Mouse (Mus musculus) testis, postnatal 10 days (tissue): ENCODE measurements at regions not wholly inside any gene's neighbourhood (a gene's known extent, or its start where the extent isn't known, plus 50 kb on each side); places are given as distances from the start of the nearest gene placed in this dataset.

Source experiments
- DNase-seq: peaks from one replicate; pipeline ENCODE4 v3.0.0; 2021; ENCODE audit warnings: low spot score

DNA sequence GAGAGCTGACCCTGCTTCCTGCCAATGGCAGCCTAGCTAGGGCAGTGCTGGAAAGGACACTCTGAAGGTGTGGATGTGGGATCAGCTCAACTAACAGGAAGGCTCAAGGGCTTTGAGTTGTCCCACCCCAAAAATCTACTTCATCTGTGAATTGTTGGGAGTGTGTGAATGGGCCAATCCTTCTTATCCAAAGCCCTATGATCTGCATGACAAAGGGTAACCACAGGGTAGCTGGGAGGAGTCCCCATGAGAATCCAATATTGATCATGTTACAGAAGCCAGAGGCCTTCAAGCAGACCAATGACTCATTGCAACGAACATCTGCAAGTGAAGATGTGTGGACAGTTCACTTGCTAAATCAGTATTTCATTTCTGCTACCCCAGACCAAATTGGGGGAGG, 51.1 kb upstream of the Adra1b start:
- no peak for DNase-seq

DNA sequence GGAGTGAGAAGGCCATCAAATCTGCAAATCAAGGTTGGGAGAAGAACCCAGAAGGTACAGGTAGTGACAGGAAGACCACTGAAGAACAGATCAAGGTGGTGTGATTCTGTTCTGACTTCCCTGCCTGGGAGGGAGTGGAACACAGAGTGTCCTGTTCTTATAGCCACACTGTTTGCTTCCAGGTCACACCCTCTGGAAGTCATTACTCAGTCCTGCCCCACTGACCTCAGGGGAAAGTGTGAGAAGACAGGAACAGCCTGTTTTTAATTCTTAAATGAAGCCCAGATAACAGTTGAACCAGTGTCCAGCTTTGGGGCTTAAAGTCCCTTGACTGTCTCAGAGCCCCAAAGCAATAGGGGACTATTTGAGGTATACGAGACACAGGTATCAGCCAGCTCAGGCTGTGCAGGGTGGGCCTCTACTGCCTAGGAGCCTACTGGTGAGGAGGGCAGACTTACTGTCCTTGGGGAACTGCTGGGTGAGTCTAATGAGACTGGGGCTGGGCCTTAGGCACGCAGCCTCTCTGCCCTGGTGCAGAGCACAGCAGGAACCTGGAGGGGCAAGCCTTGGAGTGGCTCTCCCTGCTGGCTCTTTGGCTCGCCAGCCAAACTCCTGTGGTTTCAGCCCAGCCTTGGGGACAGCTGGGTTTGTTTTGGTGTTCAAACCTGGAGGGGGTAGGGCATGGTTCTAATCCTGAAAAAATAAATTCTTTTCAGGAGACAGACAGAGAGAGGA, 57.4 kb upstream of the Adra1b start:
- DNase-seq, result no peak

DNA sequence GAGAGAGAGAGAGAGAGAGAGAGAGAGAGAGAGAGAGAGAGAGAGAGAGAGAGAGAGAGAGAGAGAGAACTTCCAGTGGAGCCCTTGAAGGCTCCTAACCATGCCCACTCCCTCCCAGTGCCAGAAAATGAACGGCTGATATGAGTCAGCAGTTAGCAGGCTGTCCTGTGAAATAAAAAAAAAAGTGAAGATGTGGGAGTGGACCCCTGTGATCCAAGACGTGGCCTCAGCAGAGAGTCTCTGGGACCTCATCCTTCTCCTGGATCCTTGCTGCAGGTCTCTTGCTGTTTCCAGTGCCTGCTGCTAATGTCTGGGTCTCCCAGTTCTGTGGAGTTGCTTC, 57.9 kb upstream of the Adra1b start:
- DNase-seq, result no peak

DNA sequence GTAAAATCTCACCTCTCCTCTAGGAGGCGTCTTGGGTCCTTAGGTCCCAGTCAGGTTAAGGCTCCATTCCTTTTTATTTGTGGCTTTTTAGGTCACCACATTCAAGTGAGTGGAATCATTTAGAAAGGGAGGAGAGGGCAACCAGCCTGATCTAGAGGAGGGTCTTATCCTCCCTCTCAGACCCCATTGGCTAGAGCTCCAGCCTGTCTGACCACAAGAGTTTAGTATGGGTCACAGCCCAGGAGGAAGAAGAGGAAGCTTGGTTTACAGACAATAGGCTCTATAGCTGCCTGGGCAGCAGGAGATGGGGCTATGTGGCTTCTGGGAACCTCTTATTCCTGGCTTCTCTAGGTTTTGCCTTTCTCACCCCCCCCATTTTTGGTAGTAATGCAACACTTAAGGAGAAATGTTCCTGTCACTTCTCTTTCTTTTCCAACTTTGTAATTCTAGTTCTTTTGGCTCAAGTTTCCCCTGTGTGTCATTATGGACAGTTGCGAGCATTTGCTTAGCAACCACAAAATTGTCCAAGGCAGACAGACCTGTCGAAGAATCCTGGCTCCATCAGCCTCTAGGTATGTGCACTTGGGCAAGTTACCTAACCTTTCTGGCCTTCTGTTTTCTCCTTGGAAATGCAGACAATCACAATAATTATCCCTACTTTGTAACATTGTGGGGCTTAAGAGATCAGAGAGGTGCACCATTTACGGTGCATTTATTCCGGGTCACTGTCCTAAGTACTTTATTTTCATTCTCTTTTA, 59.5 kb upstream of the Adra1b start:
- no peak for DNase-seq

DNA sequence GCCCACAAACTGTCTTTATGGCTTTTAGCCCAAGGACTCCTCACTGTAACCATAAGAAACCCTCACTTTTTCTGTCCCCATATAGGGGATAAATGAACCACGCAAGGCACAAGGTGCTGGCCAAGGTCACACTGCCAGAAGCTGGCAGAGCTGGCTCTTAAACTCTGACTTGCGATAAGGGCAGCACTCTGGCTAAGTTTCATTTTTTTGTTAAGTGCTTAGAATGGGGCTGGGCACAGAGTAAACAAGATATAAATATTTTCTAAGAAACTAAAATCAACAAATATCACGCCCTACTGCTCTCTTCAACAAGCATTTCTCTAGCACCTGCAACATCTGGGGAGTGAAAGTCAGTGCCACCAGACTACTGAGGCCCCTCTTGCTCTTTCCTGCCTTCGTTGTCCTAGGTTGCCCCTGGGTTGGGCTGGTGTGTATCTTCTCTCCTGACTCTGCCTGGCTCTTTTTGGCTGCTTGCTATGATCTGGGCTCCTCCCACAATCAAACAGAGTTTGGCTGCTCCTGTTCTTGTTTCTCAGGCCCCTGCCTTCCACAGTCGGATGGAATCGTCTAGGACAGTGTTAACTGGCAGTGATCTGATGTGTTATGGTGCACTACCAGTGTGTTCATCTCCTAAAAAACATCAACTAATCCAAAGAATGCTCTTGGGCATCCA, 60.5 kb upstream of the Adra1b start:
- DNase-seq, result no peak

DNA sequence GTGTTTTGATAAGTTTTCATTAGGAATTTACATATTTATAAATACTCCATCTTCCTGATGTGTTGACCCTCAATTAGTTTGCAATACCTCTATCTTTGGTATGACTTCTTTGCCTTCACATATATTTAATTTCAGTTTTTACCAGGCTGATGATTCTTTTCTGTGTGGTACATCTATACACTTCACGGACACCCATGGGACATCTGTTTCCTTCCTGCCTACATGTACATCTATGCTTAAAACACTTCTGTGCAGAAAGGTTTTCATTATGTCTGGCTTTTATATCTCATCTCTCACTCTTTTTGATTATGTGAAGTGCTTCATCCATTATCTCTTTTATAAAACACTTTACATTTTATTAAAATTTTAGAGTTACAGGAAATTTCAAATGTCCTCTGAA, 66.8 kb upstream of the Adra1b start:
- no peak for DNase-seq

DNA sequence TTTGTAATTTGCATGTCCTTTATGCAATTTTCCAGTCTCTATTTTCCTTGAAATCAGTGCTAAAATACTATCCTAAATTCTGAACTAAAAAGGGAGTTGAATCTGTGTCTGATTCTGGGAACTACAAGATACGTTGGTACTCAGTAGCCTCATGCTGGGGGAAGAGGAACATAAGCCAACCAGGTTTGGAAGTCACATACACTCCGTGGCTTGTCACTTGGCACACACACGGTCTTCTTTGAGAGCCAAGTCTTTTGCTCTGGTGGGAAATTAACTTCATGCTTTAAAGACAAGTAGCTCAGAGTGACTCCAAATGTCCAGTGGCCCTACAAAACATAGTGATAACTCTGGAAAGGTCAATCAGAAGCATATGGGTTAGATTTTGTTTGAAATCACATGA, 70.9 kb upstream of the Adra1b start:
- DNase-seq, result no peak

DNA sequence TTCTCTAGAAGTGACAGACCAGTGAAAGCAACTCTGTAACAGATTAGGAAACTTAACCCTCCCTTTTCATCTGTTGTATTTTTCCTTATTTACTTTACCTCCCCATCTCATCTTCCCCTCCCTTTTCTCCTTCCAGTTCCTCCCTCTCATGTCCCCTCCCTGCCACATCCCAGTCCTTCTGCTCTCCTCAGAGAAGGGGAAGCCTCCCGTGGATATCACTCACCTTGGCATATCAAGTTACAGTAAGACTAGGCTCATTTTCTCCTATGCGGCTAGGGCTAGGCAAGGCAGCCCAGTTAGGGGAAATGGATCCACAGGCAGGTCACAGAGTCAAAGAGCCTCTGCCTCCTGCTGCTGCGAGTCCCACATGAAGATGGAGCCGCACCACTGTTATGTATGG, 75.0 kb upstream of the Adra1b start:
- no peak for DNase-seq

DNA sequence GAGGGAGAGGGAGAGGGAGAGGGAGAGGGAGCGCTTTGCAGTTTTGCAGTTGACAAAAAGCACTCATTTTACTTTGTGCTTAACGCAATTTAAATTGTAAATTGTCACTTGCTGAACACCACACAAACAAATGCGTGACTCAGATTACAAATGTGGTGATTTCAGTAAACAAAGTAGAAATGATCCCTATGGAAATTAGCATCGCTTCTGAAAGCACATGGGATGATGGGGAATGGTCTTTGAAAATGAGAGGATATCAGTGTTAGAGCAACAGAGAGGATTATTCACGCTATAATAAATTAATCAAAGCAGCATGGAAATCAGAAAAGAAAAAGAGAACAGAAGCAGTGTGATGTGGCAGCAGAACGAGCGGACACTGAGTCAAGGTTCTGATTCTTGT, 78.4 kb upstream of the Adra1b start:
- DNase-seq, result no peak

DNA sequence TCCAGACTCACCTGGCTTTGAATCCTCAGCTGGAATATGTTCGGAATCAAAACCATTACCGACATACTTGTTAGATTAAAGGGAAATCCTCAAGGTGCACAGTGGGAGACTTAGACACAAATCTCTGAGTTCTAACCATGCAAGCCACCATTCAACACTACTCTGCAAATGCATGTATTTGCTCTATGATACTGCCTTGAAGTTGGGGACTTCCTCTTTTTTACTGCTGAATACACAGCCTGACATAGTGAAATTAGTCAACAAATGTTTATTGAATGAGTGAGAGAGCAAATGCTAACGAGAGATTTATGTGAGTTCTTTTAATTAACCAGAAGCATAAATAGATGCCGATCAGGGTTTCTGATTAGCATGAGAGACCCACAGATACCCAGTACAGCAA, 79.4 kb upstream of the Adra1b start:
- DNase-seq, result no peak

DNA sequence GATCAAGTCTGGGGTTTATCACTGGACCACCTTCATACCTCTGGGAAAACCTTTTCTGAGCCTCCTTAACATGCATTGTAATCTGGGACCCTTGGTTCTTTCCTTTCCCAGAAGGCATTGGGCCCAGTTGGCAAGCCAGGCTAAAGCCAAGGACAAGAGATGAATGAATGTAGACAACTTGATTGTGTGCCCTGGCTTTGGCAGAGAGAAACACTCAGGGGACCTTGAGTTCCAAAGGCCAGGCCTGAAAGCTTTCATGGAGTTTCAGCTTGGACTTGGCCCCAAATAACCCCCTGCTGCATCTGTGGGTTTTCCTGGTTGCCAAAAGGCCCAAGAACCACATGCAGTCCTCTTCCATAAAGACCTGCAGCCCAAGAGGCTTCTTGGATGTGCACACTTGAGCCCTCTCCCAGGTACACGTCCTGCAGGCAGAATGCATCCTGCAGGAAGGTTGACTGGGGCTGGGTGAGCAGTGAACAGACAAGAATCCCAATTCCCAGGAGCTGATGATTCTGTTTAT, 89.0 kb upstream of the Adra1b start:
- no peak for DNase-seq

DNA sequence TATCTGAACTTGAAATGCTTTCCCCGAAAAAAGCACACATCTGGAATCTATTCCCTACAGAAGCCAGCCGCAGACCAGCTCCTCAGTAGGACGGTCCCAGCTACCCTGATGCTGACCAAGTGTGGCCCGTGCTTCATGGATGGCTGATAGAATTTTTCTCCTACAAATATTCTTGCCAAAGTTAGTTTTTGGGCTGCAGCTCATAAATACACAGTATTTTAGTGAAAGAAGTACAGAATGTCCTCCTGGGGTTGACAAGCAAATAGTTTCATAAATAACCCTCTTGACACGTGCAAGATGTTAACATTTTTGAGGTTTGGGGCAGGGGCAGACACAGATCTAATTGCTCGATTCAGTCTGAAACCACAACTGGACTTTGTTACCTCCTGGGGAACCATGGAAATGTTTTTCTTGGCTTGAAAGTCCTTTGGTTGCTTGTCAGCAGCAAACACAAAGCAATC, 91.0 kb upstream of the Adra1b start:
- DNase-seq, result no peak

DNA sequence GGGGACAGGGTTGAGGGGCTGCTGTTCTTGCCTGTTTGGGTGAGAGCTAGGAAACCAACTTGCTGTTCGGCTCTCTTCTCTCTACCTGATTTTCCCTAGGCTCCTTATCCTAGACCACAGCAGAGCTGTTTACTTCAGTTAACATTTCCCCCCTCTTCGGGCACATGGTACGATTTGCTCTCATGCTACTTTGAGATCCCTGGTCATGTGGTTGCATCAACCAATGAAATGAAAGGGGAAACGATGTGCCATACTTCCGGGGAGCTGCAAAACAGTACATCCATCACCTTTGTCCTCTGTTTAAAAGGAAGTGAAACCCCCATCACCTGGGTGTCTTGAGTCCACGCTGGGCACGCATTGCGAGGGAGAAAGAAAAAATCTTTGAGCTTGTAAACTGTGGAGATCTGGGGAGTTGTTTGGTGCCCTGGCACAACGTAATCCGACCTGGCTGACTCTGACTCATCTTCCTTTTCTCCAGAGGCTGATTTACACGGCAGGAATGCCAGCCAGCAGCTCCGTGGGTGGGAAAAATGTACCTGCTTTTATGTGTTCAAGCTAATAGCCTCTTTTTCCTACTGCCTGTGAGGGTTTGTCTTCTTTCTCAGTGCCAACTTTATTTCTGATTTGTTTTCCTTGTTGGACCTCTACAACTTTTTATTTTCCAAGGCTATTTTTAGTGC, 97.2 kb upstream of the Adra1b start:
- no peak for DNase-seq

DNA sequence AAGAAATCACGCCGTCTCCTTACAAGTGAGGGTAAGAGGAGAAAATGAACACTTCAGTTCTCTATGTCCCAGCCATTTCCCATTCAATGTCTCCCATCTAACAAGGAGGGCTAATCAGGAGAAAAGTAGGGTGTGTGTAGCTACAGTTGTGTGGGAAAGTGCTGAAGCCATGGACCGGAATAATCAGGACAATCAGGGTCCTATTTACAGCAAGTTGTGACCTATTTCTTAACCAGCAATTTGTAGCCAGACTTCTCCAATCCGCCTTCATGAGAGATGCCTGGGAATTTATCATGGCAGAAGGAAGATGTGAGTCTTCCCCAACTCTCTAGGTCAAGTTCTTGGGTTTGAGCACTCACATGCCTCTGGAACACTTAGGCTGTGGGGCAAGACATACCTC, 99.0 kb upstream of the Adra1b start:
- DNase-seq, result no peak

DNA sequence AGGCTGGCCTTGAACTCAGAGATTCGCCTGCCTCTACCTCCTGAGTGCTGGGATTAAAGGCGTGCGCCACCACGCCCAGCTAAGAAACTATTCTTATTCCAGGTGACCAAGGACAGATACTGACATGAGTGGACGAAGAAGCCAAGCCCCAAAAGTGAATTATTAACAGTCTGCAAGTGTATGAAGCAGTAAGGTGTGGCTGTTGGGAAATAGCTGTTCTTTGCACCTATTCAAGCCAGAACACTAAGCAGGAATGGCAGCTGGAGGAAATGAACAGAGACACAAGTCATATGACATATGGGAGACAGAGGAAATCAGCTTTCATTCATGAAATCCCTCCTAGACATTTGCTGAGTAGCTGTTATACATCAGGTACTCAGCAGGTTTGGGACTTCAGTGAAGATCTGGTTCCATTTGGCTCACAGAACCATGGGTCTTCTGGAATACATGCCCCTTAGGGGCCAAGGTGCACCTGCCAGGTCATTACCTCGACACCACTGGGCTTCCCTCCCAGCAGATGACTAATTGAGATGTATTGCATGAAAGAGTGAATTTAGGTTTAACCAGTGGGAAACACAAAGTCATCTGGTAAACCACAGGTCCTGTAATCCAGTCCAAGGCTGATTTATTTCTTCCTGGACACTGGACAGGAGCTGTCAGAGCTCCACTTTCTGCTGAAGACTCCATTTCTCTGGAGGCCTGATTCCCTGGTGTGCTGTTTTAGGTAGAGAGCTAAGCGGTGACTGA, 101.0 kb upstream of the Adra1b start:
- no peak for DNase-seq

DNA sequence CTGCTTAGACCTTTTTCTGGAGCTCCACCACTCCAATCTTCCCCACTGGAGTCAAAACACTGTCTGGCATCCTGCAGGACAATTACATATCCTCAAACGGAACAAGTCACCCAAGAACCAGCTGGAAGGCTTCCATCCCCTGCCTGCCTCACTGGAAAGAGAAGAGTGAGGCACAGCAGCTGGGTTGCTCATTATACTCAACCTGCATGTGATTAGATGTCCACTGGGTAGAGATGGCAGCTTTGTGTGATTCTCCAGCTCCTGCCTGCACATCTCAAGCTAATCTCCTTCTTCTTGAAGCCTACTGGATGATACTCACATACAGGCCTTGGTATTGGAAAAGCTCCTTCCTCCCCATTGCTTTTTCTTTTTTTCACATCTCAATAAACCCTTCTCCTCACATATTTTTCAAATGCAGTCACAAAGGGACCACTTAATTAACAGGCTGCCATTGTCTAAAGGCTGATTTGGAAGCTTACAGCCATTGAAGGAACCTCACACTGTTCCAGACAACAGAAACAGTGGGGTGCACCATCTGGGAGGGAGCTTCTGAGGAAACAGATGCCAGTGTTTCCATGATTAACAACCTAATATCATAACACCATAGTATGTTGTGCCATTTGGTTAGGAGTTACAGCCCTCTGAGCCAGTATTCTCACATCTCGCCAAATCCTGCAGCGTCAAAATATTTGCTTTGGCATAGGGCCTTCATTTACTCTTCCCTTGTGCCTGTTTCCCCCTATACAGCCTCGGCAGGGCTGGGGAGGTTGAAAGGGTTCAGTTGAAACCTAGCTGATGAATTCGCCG, 101.9 kb upstream of the Adra1b start:
- no peak for DNase-seq

DNA sequence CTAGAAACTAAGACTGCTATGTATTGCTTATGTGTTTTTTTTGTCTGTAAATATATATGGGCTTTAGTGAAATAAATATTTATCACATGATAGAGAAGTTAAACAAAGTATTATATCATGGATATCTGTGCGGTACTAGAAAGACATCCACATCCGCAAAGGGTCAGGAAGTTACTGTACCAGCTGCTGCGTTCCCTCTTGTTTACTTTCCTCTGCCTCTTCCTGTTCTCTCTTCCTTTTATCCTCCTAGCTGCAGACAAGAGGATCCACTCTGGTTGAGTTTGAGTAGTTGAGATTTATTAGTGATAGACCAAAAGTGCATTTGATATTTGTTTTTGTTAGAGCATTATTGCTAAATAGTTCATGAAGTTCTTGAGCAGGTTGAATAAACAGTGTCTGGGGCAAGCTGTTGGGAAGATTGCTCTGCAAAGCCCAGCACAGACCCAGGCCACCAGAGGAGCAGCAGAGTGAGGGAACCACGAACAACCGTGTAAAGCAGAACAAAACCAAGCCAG, 106.6 kb upstream of the Adra1b start:
- DNase-seq, result no peak

DNA sequence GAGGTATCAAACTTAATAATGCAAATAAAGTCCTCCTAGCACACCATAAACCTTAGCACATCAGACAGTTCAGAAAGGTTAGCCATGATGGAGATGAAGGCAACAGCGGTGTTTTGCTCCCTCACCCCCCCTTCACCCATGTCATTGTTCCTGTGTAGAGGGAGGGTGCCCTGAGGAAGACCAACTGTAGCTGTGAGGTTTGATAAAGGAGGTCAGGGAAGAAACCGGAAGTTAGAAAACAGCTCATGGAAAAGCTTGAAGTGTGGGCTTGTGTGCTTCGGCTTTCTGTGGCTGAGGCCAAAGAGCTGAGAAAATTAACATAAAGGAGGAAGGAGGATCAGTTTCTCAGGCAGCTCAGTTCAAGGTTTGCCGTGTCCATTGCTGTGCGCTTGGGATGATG, 111.3 kb upstream of the Adra1b start:
- no peak for DNase-seq

DNA sequence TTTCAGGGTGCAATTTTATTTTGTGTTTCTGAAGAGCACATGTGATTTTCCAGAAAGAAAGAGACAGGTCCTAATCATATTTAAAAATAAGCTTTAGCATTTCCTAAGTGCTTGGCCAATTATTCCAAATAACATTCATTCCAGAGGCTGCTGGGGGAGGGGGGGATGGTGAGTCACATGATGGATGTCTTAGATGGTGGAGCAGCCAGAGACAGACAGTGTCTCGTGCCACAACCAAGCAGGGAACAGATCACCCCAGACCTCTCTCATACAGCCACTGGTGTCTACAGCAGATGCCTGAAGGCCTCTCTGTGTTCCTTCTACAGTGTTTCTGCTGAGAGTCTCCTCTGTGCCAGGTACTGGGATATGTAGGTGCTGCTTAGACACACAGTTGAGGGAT, 112.8 kb upstream of the Adra1b start:
- DNase-seq, result no peak

DNA sequence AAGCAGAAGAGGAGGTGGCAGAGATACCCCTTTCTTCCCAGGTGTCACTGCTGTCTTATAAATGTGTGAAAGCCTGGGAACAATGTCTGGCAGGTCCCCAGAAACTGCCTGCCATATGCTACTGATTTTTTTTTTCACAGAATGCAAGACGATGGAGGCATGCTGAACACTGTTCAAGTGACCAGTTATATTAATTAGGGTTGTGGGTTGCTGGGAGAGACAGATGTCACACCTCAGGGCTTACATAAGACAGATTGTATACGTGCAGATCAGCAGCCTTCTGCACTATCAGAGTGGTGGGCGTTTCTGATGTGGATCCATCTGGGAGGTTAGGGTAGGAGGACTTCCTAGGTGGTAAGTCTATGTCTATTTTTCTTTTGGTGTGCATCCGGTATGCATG, 120.6 kb upstream of the Adra1b start:
- DNase-seq, result no peak

DNA sequence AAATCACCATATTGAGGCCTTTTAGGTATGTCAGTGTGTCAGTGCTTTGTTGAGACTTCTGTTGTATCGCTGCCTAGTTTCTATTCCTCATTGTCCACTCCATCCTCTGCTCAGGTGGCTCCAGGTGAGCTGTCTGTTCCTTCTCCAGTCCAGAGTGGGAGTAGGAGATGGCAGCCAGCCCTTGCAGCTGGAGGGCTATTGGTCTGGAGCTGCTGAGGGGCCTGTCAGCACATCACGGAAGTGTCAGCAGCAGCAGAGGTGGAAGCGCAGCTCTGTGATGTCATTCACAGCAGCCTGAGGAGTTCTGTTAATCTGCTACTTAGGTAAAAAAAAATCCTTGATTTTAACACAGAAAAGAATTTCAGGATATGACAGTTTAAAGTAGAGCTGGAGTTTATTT, 126.0 kb upstream of the Adra1b start:
- no peak for DNase-seq
